Mouse (Mus musculus): ENCODE measurements around the gene Sugp2.

DNA sequence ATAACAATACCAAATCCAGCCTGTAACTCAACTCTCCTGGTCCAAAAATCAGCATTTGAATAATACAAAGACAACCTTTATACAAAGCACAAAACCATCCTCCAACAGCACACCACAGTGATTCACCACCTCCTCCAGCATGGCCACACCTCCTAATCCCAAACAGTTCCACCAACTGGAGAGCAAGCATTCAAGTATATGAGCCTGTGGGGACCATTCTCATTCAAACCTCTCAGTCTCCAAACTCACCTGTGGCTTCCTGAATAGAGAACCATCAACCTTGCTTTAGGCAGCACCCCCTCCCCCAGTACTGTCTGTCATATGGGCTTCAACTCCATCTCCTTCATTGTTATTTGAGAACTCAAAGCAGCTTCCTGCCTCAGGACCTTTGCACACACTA, 40.3 kb downstream of the Sugp2 start:
- TF ChIP-seq CTCF (conservative IDR thresholded peaks at IDR 0.05; ENCODE audit: low read length) (no peak), POU5F1 (IDR thresholded peaks at IDR 0.05; ENCODE audit: borderline replicate concordance, low read length) (no peak), NANOG (IDR thresholded peaks at IDR 0.05; ENCODE audit: borderline replicate concordance, low read length) (peak; percentile 79; the same call in 1 of the 2 replicates)

Measured in E14TG2a.4 (cell line).